Mouse (Mus musculus) midbrain, embryonic 16.5 days (tissue): ENCODE measurements around the gene Upf2. TPM values are rescaled to one million over a fixed set of nuclear protein-coding genes. Genes with fewer than 3 reads are reported as not detected.

Source experiments
- ATAC-seq: fragments of 200-750 bp; cut with Nextera tagmentation; 2 replicates; pipeline ENCODE4 v1.8.0; 2017; ENCODE audit warnings: moderate TSS enrichment
- H3K27ac ChIP-seq: fragments of 300-500 bp; sonication (generic); 2 replicates; pipeline ENCODE4 v1.5.1; 2014; ENCODE audit warnings: mild to moderate bottlenecking, low read length, mixed read lengths
- H3K27me3 ChIP-seq: fragments of 300-500 bp; sonication (generic); 2 replicates; pipeline ENCODE4 v1.6.1; 2014; ENCODE audit warnings: low read depth, low read length, mixed read lengths; ENCODE audit not compliant: control insufficient read depth, insufficient read depth
- H3K36me3 ChIP-seq: fragments of 300-500 bp; sonication (generic); 2 replicates; pipeline ENCODE4 v1.6.1; 2014; ENCODE audit warnings: mild to moderate bottlenecking, low read length, moderate library complexity, mixed read lengths; ENCODE audit not compliant: control insufficient read depth, insufficient read depth
- H3K4me1 ChIP-seq: fragments of 300-500 bp; sonication (generic); 2 replicates; pipeline ENCODE4 v1.6.1; 2014; ENCODE audit warnings: mild to moderate bottlenecking, low read length, mixed read lengths; ENCODE audit not compliant: control insufficient read depth, insufficient read depth
- H3K4me2 ChIP-seq: fragments of 300-500 bp; sonication (generic); 2 replicates; pipeline ENCODE4 v1.6.1; 2014; ENCODE audit warnings: mild to moderate bottlenecking, low read length, mixed read lengths
- H3K4me3 ChIP-seq: fragments of 300-500 bp; sonication (generic); 2 replicates; pipeline ENCODE4 v1.5.1; 2014; ENCODE audit warnings: low read depth, mild to moderate bottlenecking, low read length, moderate library complexity, mixed read lengths
- H3K9ac ChIP-seq: fragments of 300-500 bp; sonication (generic); 2 replicates; pipeline ENCODE4 v1.6.1; 2014; ENCODE audit warnings: low read depth, low read length, mixed read lengths
- H3K9me3 ChIP-seq: fragments of 300-500 bp; sonication (generic); replicated peaks from 2 replicates; pipeline ENCODE4 v1.6.1; 2014; ENCODE audit warnings: mild to moderate bottlenecking, low read length, mixed read lengths; ENCODE audit not compliant: control insufficient read depth, poor library complexity, severe bottlenecking
- WGBS: fragments of 180-500 bp; shearing (Covaris S2); extraction: QIAGEN DNeasy Blood & Tissue Kit; methylation state at CpG from one replicate; pipeline ENCODE4 v1.1.7; 2014; 5-methylcytosine and 5-hydroxymethylcytosine counted together
- polyA plus RNA-seq: library from polyadenylated mRNA; unstranded; fragments of >200 nt; fragmentation: Nextera tagmentation; extraction: Ambion mirVana; gene quantifications from 2 replicates; pipeline ENCODE4 v1.2.1, GENCODE M21; 2015

The Upf2 gene
- polyA plus RNA-seq, result 8.0 and 8.7 TPM in 2 replicates

DNA sequence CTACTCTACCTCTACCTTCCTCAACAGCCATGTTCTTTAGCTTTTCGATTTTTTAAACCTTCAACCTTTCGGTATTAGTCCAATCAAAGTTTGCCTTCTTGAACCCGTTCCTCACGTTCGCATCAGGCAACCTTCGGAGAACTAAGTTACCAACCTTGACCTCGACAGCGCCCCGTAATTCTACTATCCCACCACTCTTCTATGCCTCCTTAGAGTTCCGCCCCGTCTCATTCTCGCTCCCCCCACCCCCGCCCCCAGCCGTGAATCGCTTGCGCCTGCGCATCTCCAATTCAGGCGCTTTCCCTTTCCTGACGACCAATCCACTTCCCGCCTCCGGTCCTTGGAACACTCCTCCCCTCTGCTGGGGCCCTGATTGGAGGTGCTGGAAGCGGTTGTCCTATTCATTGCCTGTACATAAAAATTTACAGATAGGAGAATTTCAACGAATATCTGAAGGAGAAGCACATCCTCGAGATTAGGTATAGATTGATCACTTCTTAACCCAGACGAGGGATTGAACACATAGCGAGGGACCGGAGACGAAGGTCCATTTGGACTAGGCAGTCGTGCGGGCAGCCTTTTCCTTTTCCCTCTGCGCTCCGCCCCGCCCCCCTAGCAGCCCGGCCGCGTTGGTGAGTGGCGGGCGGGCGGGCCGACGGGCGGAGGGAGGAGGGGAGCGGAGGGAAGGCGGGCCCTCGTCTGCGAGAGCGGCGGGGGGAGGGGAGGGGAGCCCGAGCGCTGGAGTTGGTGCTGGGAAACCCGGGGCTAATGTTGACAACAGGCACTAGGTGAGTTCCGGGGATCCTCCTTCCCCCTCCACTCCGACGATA, at the start of gene Upf2:
TSS of gene Upf2 (plus strand) at position 704 of the 830 bp plus-strand sequence.
- peak within 1 kb of the TSS; percentile 85 for H3K27ac ChIP-seq
- H3K9ac ChIP-seq, result peak within 1 kb of the TSS; percentile 91
- H3K4me2 ChIP-seq, result peak within 1 kb of the TSS; percentile 97
- H3K4me1 ChIP-seq, result peaks cover 14% of the 10 kb centered on the region
- H3K4me3 ChIP-seq, result peak within 1 kb of the TSS; percentile 99
- no peaks in the 10 kb centered on the region for H3K9me3 ChIP-seq
- no peaks in the 10 kb centered on the region for H3K27me3 ChIP-seq
- H3K36me3 ChIP-seq, result no peaks in the 10 kb centered on the region
- ATAC-seq, result peak; percentile 96
- under 1% methylated on average over 42 of the region's 54 CpGs for WGBS

DNA sequence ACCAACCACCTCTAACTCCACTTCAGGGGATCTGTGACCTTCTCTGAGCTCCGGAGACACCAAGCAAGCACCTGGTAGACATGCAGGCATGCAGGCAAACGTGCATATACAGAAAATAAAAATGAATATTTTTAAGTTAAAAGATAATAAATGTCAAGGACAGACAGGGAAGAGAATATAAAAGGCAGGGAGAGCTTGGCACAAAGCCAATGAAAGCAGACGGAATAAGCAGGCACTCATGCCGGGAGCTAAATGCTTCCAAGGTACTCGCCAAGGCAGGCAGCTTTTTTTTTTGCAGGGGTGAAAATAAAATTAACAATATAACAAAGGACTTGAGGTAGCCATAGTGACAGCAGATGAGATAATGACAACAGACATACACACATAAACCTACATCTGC, 45.2 kb upstream of the Upf2 start:
- H3K36me3 ChIP-seq, result peaks cover 7% of the 10 kb centered on the region
- H3K27ac ChIP-seq, result no peak overlapping the region
- whole genome bisulfite sequencing, result 43% methylated on average over 5 of the region's 5 CpGs
- no peaks in the 10 kb centered on the region for H3K27me3 ChIP-seq
- no peak overlapping the region for H3K9ac ChIP-seq
- no peak overlapping the region for H3K4me2 ChIP-seq
- no peaks in the 10 kb centered on the region for H3K9me3 ChIP-seq
- no peaks in the 10 kb centered on the region for H3K4me1 ChIP-seq
- no peak overlapping the region for H3K4me3 ChIP-seq
- ATAC-seq, result no peak

DNA sequence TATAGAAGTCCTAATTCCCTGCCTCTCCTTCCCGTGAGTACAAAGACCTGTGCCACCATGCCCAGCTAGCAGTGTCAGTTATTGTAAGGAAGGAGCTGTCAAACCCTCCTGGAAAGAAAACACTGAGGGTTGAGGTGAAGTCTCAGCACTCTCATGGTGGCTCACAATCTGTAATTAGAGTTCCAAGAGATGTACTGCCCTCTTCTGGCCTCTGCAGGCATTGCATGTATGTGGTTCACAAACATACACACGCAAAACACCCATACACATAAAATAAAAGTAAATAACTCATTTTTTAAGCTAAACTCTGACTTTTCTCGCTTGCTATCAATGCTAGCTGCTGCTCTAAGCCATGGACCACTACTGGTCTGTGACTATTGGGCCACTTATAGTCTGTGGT, 44.6 kb upstream of the Upf2 start:
- H3K4me2 ChIP-seq, result no peak overlapping the region
- 52% methylated on average over 3 of the region's 3 CpGs for WGBS
- no peak for ATAC-seq
- H3K9me3 ChIP-seq, result no peaks in the 10 kb centered on the region
- H3K27ac ChIP-seq, result no peak overlapping the region
- H3K36me3 ChIP-seq, result peaks cover 7% of the 10 kb centered on the region
- H3K27me3 ChIP-seq, result no peaks in the 10 kb centered on the region
- H3K4me3 ChIP-seq, result no peak overlapping the region
- H3K9ac ChIP-seq, result no peak overlapping the region
- no peaks in the 10 kb centered on the region for H3K4me1 ChIP-seq

GRCm38 (mm10) chr2:5911282-5911965, 39.8 kb upstream of the Upf2 start:
- no peak for ATAC-seq
- Histone ChIP-seq H3K27ac (no peak overlapping the region), H3K4me1 (no peaks in the 10 kb centered on the region), H3K9ac (no peak overlapping the region), H3K4me2 (no peak overlapping the region), H3K9me3 (no peaks in the 10 kb centered on the region), H3K36me3 (peaks cover 3% of the 10 kb centered on the region), H3K4me3 (no peak overlapping the region), H3K27me3 (no peaks in the 10 kb centered on the region)
- WGBS, result 43% methylated on average over 16 of the region's 16 CpGs

DNA sequence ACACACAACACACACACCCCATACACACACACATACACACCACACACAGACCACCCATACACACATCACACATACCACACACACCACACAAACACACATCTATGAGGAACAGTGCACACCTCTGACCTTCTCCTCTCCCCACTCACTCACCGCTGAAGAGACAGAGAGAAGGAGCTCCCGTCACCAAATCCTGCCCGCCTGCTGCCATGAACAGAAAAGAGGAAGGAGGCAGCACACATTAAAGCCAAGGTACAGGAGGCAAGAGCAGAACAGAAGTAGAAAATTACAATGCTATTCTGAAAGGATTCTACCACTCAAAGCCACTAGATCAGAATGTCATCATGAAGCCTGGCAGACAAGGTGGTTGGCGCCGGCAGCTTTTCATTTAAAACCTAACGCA, 28.4 kb upstream of the Upf2 start:
- ATAC-seq, result no peak
- Histone ChIP-seq H3K27ac (no peak overlapping the region), H3K4me1 (no peaks in the 10 kb centered on the region), H3K4me2 (no peak overlapping the region), H3K27me3 (no peaks in the 10 kb centered on the region), H3K9ac (no peak overlapping the region), H3K36me3 (peaks cover 29% of the 10 kb centered on the region), H3K9me3 (no peaks in the 10 kb centered on the region), H3K4me3 (no peak overlapping the region)
- 90% methylated on average over 6 of the region's 6 CpGs for WGBS

- Histone ChIP-seq H3K27me3 (no peaks in the 10 kb centered on the region), H3K27ac (no peak overlapping the region), H3K4me1 (no peaks in the 10 kb centered on the region), H3K4me3 (no peak overlapping the region), H3K9me3 (no peaks in the 10 kb centered on the region), H3K9ac (no peak overlapping the region), H3K4me2 (no peak overlapping the region), H3K36me3 (peaks cover 28% of the 10 kb centered on the region)
- ATAC-seq, result no peak
- 87% methylated on average over 9 of the region's 9 CpGs for WGBS
These were observed 27.5 kb upstream of the Upf2 start for GRCm38 (mm10) chr2:5923786-5924185.

- no peak overlapping the region for H3K4me2 ChIP-seq
- no peak overlapping the region for H3K4me3 ChIP-seq
- no peak overlapping the region for H3K27ac ChIP-seq
- H3K4me1 ChIP-seq, result no peaks in the 10 kb centered on the region
- H3K27me3 ChIP-seq, result no peaks in the 10 kb centered on the region
- H3K9me3 ChIP-seq, result no peaks in the 10 kb centered on the region
- no peak for ATAC-seq
- H3K36me3 ChIP-seq, result peaks cover 12% of the 10 kb centered on the region
- WGBS, result 97% methylated on average over 5 of the region's 5 CpGs
- H3K9ac ChIP-seq, result no peak overlapping the region
These were observed 23.8 kb upstream of the Upf2 start for GRCm38 (mm10) chr2:5927481-5927880.

GRCm38 (mm10) chr2:5929793-5930192, 21.5 kb upstream of the Upf2 start:
- 92% methylated on average over 5 of the region's 5 CpGs for WGBS
- no peak overlapping the region for H3K4me3 ChIP-seq
- H3K4me2 ChIP-seq, result no peak overlapping the region
- ATAC-seq, result no peak
- no peaks in the 10 kb centered on the region for H3K27me3 ChIP-seq
- H3K4me1 ChIP-seq, result no peaks in the 10 kb centered on the region
- H3K27ac ChIP-seq, result no peak overlapping the region
- H3K9ac ChIP-seq, result no peak overlapping the region
- no peaks in the 10 kb centered on the region for H3K9me3 ChIP-seq
- H3K36me3 ChIP-seq, result peaks cover 9% of the 10 kb centered on the region
